Mouse (Mus musculus) kidney, adult 2 months (tissue): ENCODE measurements around the gene Btrc.

Experiments used
- CTCF ChIP-seq: fragments of 200-500 bp; conservative IDR thresholded peaks from 2 replicates; pipeline ENCODE4 v1.5.1; 2011; ENCODE audit warnings: low read depth, mild to moderate bottlenecking, control low read depth, low read length, moderate library complexity, mixed read lengths; ENCODE audit not compliant: insufficient read depth, insufficient read length
- POLR2A ChIP-seq: fragments of 200-500 bp; IDR thresholded peaks from one replicate; pipeline ENCODE4 v1.6.1; 2011; ENCODE audit warnings: low read depth, low read length, control low read depth

DNA sequence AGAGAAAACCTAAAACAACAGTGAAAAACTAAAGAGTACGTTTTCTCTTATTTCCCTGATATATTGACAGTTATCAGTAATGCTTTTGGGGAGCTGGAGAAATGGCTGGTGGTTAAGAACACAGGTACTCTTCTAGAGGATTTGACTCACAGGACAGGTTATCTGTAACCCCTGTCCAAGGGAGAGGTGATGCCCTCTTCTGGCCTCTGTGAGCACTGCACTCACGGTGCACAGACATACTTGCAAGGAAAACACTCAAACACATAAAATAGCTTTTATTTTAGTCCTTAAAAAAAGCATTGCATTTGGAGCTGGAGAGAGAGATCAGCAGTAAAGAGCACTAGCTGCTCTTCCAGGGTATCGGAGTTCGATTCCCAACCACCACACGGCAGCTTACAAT lies 106.2 kb downstream of the Btrc start:
- no peak for TF ChIP-seq CTCF
- TF ChIP-seq POLR2A: no peak
